20 mouse cellular contexts compared by ENCODE assay signal in the genomic region with DNA sequence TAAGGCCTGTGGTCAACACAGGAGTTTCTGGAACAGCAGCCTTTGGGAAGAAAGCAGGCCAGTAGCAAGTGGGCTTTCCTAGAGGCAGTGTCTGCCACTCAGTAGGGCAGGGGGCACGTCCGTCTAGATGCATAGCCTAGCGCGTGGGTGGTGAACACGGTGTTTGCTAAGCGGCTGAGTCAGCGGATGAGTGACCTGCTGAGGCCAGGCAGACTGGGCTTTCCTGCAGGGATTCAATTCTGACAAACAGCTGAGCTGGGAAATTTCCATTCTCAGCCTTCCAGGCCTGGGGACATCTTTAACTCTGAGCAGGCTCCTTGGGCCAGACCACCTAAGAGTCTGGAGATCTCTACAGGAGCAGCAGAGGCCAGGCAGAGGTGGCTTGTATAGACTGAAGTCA. TPM values are rescaled to one million over a fixed set of nuclear protein-coding genes. Genes with fewer than 3 reads are reported as not detected.
DNase-seq lines count a peak whose midpoint lies in the region; ATAC-seq and TF ChIP-seq lines count a peak whose summit lies in the region.
"Had no signal": no experiment of that assay in that cellular context is flagged by ENCODE, and none has a peak within 500 bp of the region (broad histone marks: within the 10 kb centered on the region; RNA-seq: fewer than 3 reads in every experiment).

No protein-coding gene starts in this region.

- H3K4me1 ChIP-seq in lung, postnatal 0 days (ENCODE audit: insufficient read depth, low read depth, low read length) = no peaks in the 10 kb centered on the region
- H3K4me1 ChIP-seq: embryonic facial prominence, embryonic 15.5 days; hindbrain, embryonic 12.5 days had no signal

- DNase-seq in cerebellum, adult 11-12 months = peak; percentile 70
- no peak for DNase-seq in cerebellum, postnatal 14 days
- peak; percentile 51 for DNase-seq in right cerebral cortex, adult 18-20 months
- no peak for DNase-seq in right cerebral cortex, postnatal 4 days
- peak; percentile 53 to 58 for DNase-seq in cerebellum, postnatal 36 days
- peak; percentile 39 to 59 for DNase-seq in urinary bladder, postnatal 36 days (ENCODE audit: low spot score in 2 of 2)
- no peak for DNase-seq in lung, postnatal 0 days (ENCODE audit: low spot score)
- no peak for DNase-seq in ovary, postnatal 10 days (ENCODE audit: low spot score)
- DNase-seq: forebrain, postnatal 0 days; gastrocnemius, postnatal 25 days; layer of hippocampus, postnatal 36 days; lung, postnatal 14 days; thymus, postnatal 4 days had no signal

- no peaks in the 10 kb centered on the region for H3K9me3 ChIP-seq in lung, postnatal 0 days (ENCODE audit: low read length)
- H3K9me3 ChIP-seq: embryonic facial prominence, embryonic 15.5 days; heart, embryonic 13.5 days; hindbrain, embryonic 12.5 days had no signal

- TF ChIP-seq CTCF in lung, postnatal 0 days (IDR thresholded peaks at IDR 0.05) = no peak

- no peak for TF ChIP-seq EP300 in lung, postnatal 0 days (IDR thresholded peaks at IDR 0.05)

- H3K4me2 ChIP-seq in lung, postnatal 0 days (replicated peaks; ENCODE audit: low read depth, low read length) = no peak overlapping the region
- H3K4me2 ChIP-seq: embryonic facial prominence, embryonic 15.5 days; heart, embryonic 13.5 days; hindbrain, embryonic 12.5 days; midbrain, embryonic 11.5 days had no signal

- no peak overlapping the region for H3K4me3 ChIP-seq in lung, postnatal 0 days (ENCODE audit: low read depth, low read length)
- H3K4me3 ChIP-seq: embryonic facial prominence, embryonic 15.5 days; heart, embryonic 13.5 days; hindbrain, embryonic 12.5 days had no signal

- 69% methylated on average over 7 of the region's 7 CpGs for WGBS in lung, postnatal 0 days

- no peak overlapping the region for H3K9ac ChIP-seq in lung, postnatal 0 days (replicated peaks; ENCODE audit: low read depth)
- H3K9ac ChIP-seq: embryonic facial prominence, embryonic 15.5 days; forebrain, postnatal 0 days; heart, embryonic 13.5 days; hindbrain, embryonic 12.5 days had no signal

- ATAC-seq in lung, postnatal 0 days = no peak
- ATAC-seq: intestine, postnatal 0 days had no signal

- peaks cover 22% of the 10 kb centered on the region; the same call in 1 of the 2 replicates for H3K36me3 ChIP-seq in lung, postnatal 0 days (ENCODE audit: insufficient read depth, low read length)

- H3K27ac ChIP-seq in lung, postnatal 0 days (ENCODE audit: low read length) = no peak overlapping the region
- H3K27ac ChIP-seq: embryonic facial prominence, embryonic 15.5 days; heart, embryonic 13.5 days; hindbrain, embryonic 12.5 days had no signal

- H3K27me3 ChIP-seq in lung, postnatal 0 days (replicated peaks; ENCODE audit: insufficient read depth, low read length) = no peaks in the 10 kb centered on the region
- H3K27me3 ChIP-seq: embryonic facial prominence, embryonic 15.5 days; heart, embryonic 13.5 days; hindbrain, embryonic 12.5 days had no signal

RNA-seq across cellular contexts. Expression of a gene that starts 22.7 kb away (rescaled TPM):
- 0.32 and 0.42 TPM in 2 replicates for polyA plus RNA-seq in lung, postnatal 0 days (2015; fragmentation: Nextera tagmentation; extraction: Ambion mirVana)
- polyA plus RNA-seq: limb, embryonic 11.5 days; midbrain, embryonic 11.5 days; small intestine, adult 2 months had no signal

Comparison
In these comparisons a context has a peak if more than half of its experiments do, and no peak if none do; other contexts are left out.
1. DNase-seq: peak in cerebellum, adult 11-12 months (single experiment), right cerebral cortex, adult 18-20 months (single experiment), cerebellum, postnatal 36 days (2 of 2) and urinary bladder, postnatal 36 days (2 of 2); none in cerebellum, postnatal 14 days (0 of 2), right cerebral cortex, postnatal 4 days (single experiment), lung, postnatal 0 days (single experiment) and ovary, postnatal 10 days (single experiment).